Mouse (Mus musculus) gastrocnemius, postnatal 4 days (tissue): Measurements from ENCODE around the gene Mtx1. TPM values are rescaled to one million over a fixed set of nuclear protein-coding genes. Genes with fewer than 3 reads are reported as not detected.
A peak's percentile ranks its signal among the peaks of the same experiment; 100 is the strongest.

ENCODE experiments used
- microRNA-seq: library from miRNA; unstranded; fragments of <30 nt; microRNA quantifications from one replicate; pipeline ENCODE4 v1.2.0, GENCODE M21; 2021
- total RNA-seq, 2 experiments: library from RNA; stranded (reverse); gene quantifications; 2 replicates each; pipeline ENCODE4 v1.2.3; 2021

Mtx1 gene
- total RNA-seq, 2 experiments from 2014 or later, result 80.7 to 95.1 TPM

Small RNA genes lying within 50 kb of the gene (microRNA-seq; reads per million reads assigned to microRNA genes)
- gene Mir92b, result 7.2 reads per million, percentile 22 among the genes with 10 or more reads in this experiment

Other genes starting within 250 kb of the Mtx1 start
- 10 to 100 TPM; 13.3 to 14.0 TPM for gene Rusc1, start 133.8 kb downstream of the Mtx1 start, total RNA-seq
- gene Gm43738, start 126.0 kb downstream of the Mtx1 start, total RNA-seq, result not detected
- 10 to 100 TPM; 61.4 to 80.2 TPM for gene Fdps, start 125.1 kb downstream of the Mtx1 start, total RNA-seq
- 1 to 10 TPM in 1 of 2 experiments, not detected in 1; 1.1 TPM for gene Pklr, start 90.9 kb downstream of the Mtx1 start, total RNA-seq
- gene Hcn3, start 66.9 kb downstream of the Mtx1 start, total RNA-seq, result under 1 TPM; 0.39 to 0.91 TPM
- gene Clk2, start 62.3 kb downstream of the Mtx1 start, total RNA-seq, result 10 to 100 TPM; 31.1 to 39.0 TPM
- gene Scamp3, start 49.6 kb downstream of the Mtx1 start, total RNA-seq, result 10 to 100 TPM; 41.8 to 43.1 TPM
- 10 to 100 TPM; 19.2 to 22.1 TPM for gene Fam189b, start 43.9 kb downstream of the Mtx1 start, total RNA-seq
- gene Gba, start 24.2 kb downstream of the Mtx1 start, total RNA-seq, result 10 to 100 TPM; 30.9 to 32.2 TPM
- gene Thbs3, start 11.9 kb downstream of the Mtx1 start, total RNA-seq, result 100 to 1,000 TPM; 142 to 158 TPM
- gene Muc1, start 2.0 kb upstream of the Mtx1 start, total RNA-seq, result 1 to 10 TPM in 1 of 2 experiments, under 1 TPM in 1; 0.57 to 1.5 TPM
- gene Krtcap2, start 18.9 kb upstream of the Mtx1 start, total RNA-seq, result 100 to 1,000 TPM in 1 of 2 experiments, 10 to 100 TPM in 1; 99.9 to 117 TPM
- gene Trim46, start 19.2 kb upstream of the Mtx1 start, total RNA-seq, result under 1 TPM; 0.73 to 0.83 TPM
- 10 to 100 TPM; 61.2 to 62.8 TPM for gene Dpm3, start 32.3 kb upstream of the Mtx1 start, total RNA-seq
- 10 to 100 TPM; 31.7 to 37.7 TPM for gene Slc50a1, start 43.5 kb upstream of the Mtx1 start, total RNA-seq
- 10 to 100 TPM; 20.4 to 21.8 TPM for gene Efna1, start 54.1 kb upstream of the Mtx1 start, total RNA-seq
- not detected for gene Efna3, start 95.9 kb upstream of the Mtx1 start, total RNA-seq
- 1 to 10 TPM; 2.6 to 2.8 TPM for gene Efna4, start 110.9 kb upstream of the Mtx1 start, total RNA-seq
- gene Adam15, start 122.9 kb upstream of the Mtx1 start, total RNA-seq, result 10 to 100 TPM; 54.6 to 55.8 TPM
- under 1 TPM; 0.12 to 0.16 TPM for gene Dcst2, start 134.9 kb upstream of the Mtx1 start, total RNA-seq
- under 1 TPM; 0.27 to 0.34 TPM for gene Dcst1, start 138.2 kb upstream of the Mtx1 start, total RNA-seq
- gene Zbtb7b, start 167.7 kb upstream of the Mtx1 start, total RNA-seq, result 10 to 100 TPM; 14.1 to 23.9 TPM
- under 1 TPM in 1 of 2 experiments, not detected in 1; 0.83 TPM for gene Lenep, start 175.7 kb upstream of the Mtx1 start, total RNA-seq
- 10 to 100 TPM; 21.9 to 27.2 TPM for gene Flad1, start 184.8 kb upstream of the Mtx1 start, total RNA-seq
- gene Cks1b, start 191.3 kb upstream of the Mtx1 start, total RNA-seq, result 10 to 100 TPM; 35.7 to 44.5 TPM
- gene Shc1, start 191.4 kb upstream of the Mtx1 start, total RNA-seq, result 10 to 100 TPM; 73.1 to 80.6 TPM
- 10 to 100 TPM; 31.9 to 35.0 TPM for gene Pygo2, start 203.1 kb upstream of the Mtx1 start, total RNA-seq
- gene Pbxip1, start 209.6 kb upstream of the Mtx1 start, total RNA-seq, result 100 to 1,000 TPM; 193 to 208 TPM
- 10 to 100 TPM; 13.1 to 16.1 TPM for gene Pmvk, start 227.5 kb upstream of the Mtx1 start, total RNA-seq